Mouse (Mus musculus) embryonic fibroblast, embryonic 13.5 days (primary cell): Measurements from ENCODE around the gene Nr2c2ap.

Source experiments
- CTCF ChIP-seq: IDR thresholded peaks from 2 replicates; pipeline ENCODE4 v1.5.1; 2011; ENCODE audit warnings: mild to moderate bottlenecking, control low read depth, low read length, moderate library complexity, borderline replicate concordance; ENCODE audit not compliant: insufficient read depth
- POLR2A ChIP-seq: IDR thresholded peaks from 2 replicates; pipeline ENCODE4 v1.6.1; 2011; ENCODE audit warnings: low read depth, mild to moderate bottlenecking, control low read depth, low read length, moderate library complexity

DNA sequence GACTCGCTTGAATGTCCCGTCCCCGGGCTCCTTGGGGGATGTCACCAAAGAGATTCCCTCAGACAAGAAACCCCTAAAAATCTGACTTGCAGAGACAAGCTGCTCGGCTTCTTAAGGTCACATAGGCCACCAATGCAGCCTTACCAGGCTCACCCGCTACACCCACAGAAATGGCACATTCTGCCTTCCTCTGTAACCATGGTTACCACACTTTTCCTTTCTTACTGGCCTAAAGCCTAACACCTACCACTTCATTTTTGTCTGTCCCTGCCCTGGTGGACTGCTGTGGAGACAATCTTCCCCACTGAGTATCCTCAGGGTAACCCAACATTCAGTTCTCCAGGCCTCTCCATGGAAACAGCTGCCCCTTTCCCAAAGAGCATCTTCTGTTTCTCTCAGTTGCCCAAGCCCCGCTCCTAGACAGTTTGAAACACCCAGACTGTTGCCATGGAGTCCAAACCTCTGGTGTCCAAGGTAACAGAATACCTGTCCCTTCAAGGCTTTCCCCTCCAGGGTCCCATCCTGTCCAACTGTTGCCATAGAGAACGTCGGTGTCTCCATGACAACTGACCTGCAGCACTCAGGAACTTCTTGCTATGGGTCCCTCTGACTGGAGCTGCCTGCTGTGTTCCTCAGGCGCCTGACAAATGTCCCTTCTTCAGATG is 41.7 kb upstream of the Nr2c2ap start:
- TF ChIP-seq CTCF (no peak), POLR2A (no peak)
